Mouse (Mus musculus) G1E (cell line): ENCODE measurements around the gene Prrxl1. TPM values are rescaled to one million over a fixed set of nuclear protein-coding genes. Genes with fewer than 3 reads are reported as not detected.

ENCODE experiments used
- ATAC-seq: 2 replicates; pipeline ENCODE4 v1.8.0; 2016; ENCODE audit warnings: mild to moderate bottlenecking; ENCODE audit not compliant: insufficient number of reproducible peaks, poor library complexity, low FRiP score, severe bottlenecking; ENCODE audit errors: extremely low read depth
- DNase-seq: peaks from one replicate; pipeline ENCODE4 v3.0.0; 2012; ENCODE audit warnings: low spot score
- H3K27me3 ChIP-seq: 2 replicates; pipeline ENCODE4 v1.6.1; 2012; ENCODE audit warnings: mild to moderate bottlenecking, low read length, inconsistent platforms; ENCODE audit not compliant: insufficient read depth
- H3K36me3 ChIP-seq: replicated peaks from 2 replicates; pipeline ENCODE3; 2012; ENCODE audit warnings: mild to moderate bottlenecking, inconsistent platforms
- H3K4me1 ChIP-seq: 2 replicates; pipeline ENCODE4 v1.6.1; 2012; ENCODE audit warnings: low read depth, low read length, inconsistent platforms, mixed read lengths; ENCODE audit not compliant: insufficient read depth
- H3K4me3 ChIP-seq: 2 replicates; pipeline ENCODE4 v1.5.1; 2012; ENCODE audit warnings: low read depth, mild to moderate bottlenecking, inconsistent platforms, low read length, moderate library complexity, mixed read lengths
- H3K9me3 ChIP-seq: replicated peaks from 2 replicates; pipeline ENCODE4 v1.6.1; 2012; ENCODE audit warnings: inconsistent platforms
- CTCF ChIP-seq: IDR thresholded peaks from 2 replicates; pipeline ENCODE4 v1.5.1; 2012; ENCODE audit warnings: low read depth, low read length, inconsistent platforms, mixed read lengths
- GATA1 ChIP-seq: IDR thresholded peaks from 2 replicates; pipeline ENCODE4 v1.6.1; 2012; ENCODE audit warnings: borderline replicate concordance, low read length, inconsistent platforms, mixed read lengths
- GATA2 ChIP-seq: IDR thresholded peaks from 2 replicates; pipeline ENCODE4 v1.6.1; 2012; ENCODE audit warnings: low read depth, low read length, inconsistent platforms, borderline replicate concordance
- POLR2AphosphoS5 ChIP-seq: IDR thresholded peaks from 2 replicates; pipeline ENCODE4 v1.6.1; 2012; ENCODE audit warnings: low read depth, low read length, inconsistent platforms; ENCODE audit not compliant: insufficient replicate concordance
- TAL1 ChIP-seq: conservative IDR thresholded peaks from 2 replicates; pipeline ENCODE4 v1.6.1; 2012; ENCODE audit warnings: low read depth, low read length, inconsistent platforms, mixed read lengths
- polyA plus RNA-seq: library from polyadenylated mRNA; stranded (reverse); fragments of >175 nt; gene quantifications from 2 replicates; pipeline ENCODE4 v1.2.3, GENCODE M21; 2012
- total RNA-seq, 2 experiments: library from RNA; stranded (forward) in 1 of 2; stranded (reverse) in 1 of 2; fragments of 200-1000 nt in 1 of 2; fragments of >200 nt in 1 of 2; fragmentation: Nextera tagmentation in 1 of 2; gene quantifications; 2 replicates each; pipeline ENCODE4 v1.2.3; 2014 to 2017

Gene Prrxl1
- not detected in 2 replicates for total RNA-seq (2014; fragmentation: Nextera tagmentation)
- 0.06 and 0.22 TPM in 2 replicates for total RNA-seq (2017)
- not detected in 2 replicates for polyA plus RNA-seq

- TF ChIP-seq GATA1 (no peak), CTCF (no peak), GATA2 (no peak), TAL1 (no peak), POLR2AphosphoS5 (no peak)
- Histone ChIP-seq H3K27me3 (no peaks in the 10 kb centered on the region; the same call in 1 of the 2 replicates), H3K4me3 (no peak within 1 kb of the TSS; the same call in 1 of the 2 replicates), H3K4me1 (no peaks in the 10 kb centered on the region), H3K9me3 (peaks cover 33% of the 10 kb centered on the region), H3K36me3 (no peaks in the 10 kb centered on the region)
- DNase-seq (no peak), ATAC-seq (no peak)
These were observed at the start of gene Prrxl1 for GRCm38 (mm10) chr14:32599290-32600041. TSS of gene Prrxl1 (plus strand) at chr14:32599407.

GRCm38 (mm10) chr14:32551854-32552253, 47.4 kb upstream of the Prrxl1 start:
- Histone ChIP-seq H3K9me3 (no peaks in the 10 kb centered on the region), H3K4me1 (peaks cover 16% of the 10 kb centered on the region), H3K27me3 (no peaks in the 10 kb centered on the region), H3K4me3 (no peak overlapping the region), H3K36me3 (peaks cover 78% of the 10 kb centered on the region)
- DNase-seq (no peak), ATAC-seq (no peak)
- TF ChIP-seq POLR2AphosphoS5 (no peak), GATA1 (no peak), TAL1 (no peak), GATA2 (no peak), CTCF (no peak)

DNA sequence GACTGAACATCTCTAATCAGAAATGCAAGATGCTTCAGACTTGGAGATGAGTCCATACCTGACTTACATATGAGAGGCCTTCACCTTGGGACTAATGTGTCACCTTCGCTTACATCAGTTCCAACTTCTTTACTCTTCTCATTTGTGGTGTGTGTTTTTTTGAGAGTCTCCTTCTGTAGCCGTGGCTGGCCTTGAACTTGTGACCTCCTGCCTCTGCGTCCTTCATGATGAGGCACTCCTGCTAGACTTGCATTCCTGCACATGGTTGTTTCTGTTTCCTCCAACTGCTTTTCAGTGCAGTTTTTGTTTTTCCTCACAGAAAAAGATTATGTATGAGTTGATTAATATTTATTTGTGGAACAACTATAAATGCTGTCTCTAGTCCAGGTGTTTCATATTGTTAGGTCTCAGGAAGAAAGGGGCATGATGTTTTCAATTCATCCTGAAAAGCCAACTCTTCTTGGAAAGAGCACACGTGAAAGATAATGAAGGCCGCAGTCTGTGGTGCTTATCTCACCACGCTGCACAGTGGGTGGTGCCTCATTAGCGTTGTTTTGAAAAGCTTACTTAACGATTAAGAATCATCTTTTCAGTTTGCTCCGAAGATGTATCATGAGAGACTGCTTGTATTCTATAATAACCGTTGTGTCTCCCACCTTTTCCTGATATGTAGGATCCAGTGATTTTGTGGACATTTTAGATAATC, 45.9 kb upstream of the Prrxl1 start:
- DNase-seq, result no peak
- no peak; the same call in 1 of the 2 replicates for ATAC-seq
- no peak overlapping the region; the same call in 1 of the 2 replicates for H3K4me3 ChIP-seq
- peaks cover 16% of the 10 kb centered on the region for H3K4me1 ChIP-seq
- H3K36me3 ChIP-seq, result peaks cover 80% of the 10 kb centered on the region
- TF ChIP-seq TAL1, result no peak
- TF ChIP-seq GATA2, result no peak
- no peak for TF ChIP-seq GATA1
- TF ChIP-seq POLR2AphosphoS5, result no peak
- TF ChIP-seq CTCF, result no peak
- H3K27me3 ChIP-seq, result no peaks in the 10 kb centered on the region
- H3K9me3 ChIP-seq, result no peaks in the 10 kb centered on the region

- DNase-seq (no peak), ATAC-seq (no peak)
- Histone ChIP-seq H3K9me3 (no peaks in the 10 kb centered on the region), H3K4me3 (no peak overlapping the region), H3K36me3 (peaks cover 82% of the 10 kb centered on the region), H3K4me1 (peaks cover 16% of the 10 kb centered on the region), H3K27me3 (no peaks in the 10 kb centered on the region)
- TF ChIP-seq POLR2AphosphoS5 (no peak), CTCF (no peak), GATA1 (no peak), GATA2 (no peak), TAL1 (no peak)
These were observed 44.2 kb upstream of the Prrxl1 start for GRCm38 (mm10) chr14:32554860-32555526.

- peaks cover 91% of the 10 kb centered on the region for H3K36me3 ChIP-seq
- TF ChIP-seq CTCF (no peak), GATA1 (no peak), POLR2AphosphoS5 (no peak), TAL1 (no peak), GATA2 (no peak)
- DNase-seq (no peak), ATAC-seq (no peak)
- H3K9me3 ChIP-seq, result no peaks in the 10 kb centered on the region
- H3K4me1 ChIP-seq, result peaks cover 3% of the 10 kb centered on the region; the same call in 1 of the 2 replicates
- no peak overlapping the region for H3K4me3 ChIP-seq
- H3K27me3 ChIP-seq, result no peaks in the 10 kb centered on the region
These were observed 37.8 kb upstream of the Prrxl1 start for GRCm38 (mm10) chr14:32561428-32561827.

DNA sequence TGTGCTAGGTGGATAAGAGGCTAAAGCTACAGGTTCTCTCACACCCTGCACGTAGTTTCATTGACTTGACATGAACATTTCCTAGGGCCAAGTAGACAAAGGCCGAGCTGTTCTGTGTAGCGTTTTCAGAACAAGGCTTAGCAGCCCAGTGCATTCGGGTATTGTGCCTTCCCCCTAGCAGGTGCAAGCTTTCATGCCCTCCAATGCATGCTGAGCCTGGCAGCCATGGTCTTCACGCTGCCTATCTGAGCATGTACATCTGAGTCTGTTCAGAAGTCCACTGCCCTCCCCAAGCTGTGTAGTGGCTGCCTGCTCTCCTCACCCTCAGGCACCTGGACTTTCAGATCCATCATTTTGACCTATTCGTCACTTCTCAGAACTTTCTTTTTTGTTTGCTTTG, 35.5 kb upstream of the Prrxl1 start:
- no peaks in the 10 kb centered on the region for H3K9me3 ChIP-seq
- H3K4me3 ChIP-seq, result no peak overlapping the region
- ATAC-seq, result no peak
- TF ChIP-seq CTCF (no peak), GATA2 (no peak), POLR2AphosphoS5 (no peak), GATA1 (no peak), TAL1 (no peak)
- H3K27me3 ChIP-seq, result no peaks in the 10 kb centered on the region
- DNase-seq, result no peak
- H3K4me1 ChIP-seq, result peaks cover 3% of the 10 kb centered on the region; the same call in 1 of the 2 replicates
- H3K36me3 ChIP-seq, result peaks cover 91% of the 10 kb centered on the region
